Mouse (Mus musculus): ENCODE results near the gene Gm11084.
"Not testable (repeated sequence)": the region's sequence is repeated elsewhere in the genome, so short reads cannot be mapped to it uniquely, and the experiment has no call there.

The Gm11084 gene

DNA sequence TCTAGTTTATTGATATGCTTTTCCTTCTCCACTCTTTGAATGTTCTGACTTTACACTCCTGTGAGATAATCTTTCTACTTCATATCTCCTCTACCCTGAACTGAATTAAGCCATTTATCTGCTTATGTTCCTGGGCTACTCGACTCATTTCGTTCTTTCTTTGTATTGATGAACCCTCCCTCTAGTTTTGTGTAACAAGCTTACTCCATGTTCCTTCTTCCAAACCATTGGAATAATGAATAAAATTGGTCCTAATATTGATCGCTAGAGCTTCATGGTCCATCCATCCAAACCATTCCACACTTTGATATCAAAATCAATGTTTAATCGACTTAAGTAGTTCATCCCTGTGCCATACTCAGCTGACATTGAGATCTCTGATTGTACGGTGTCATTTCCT is at the start of gene Gm11084:
Gene Gm11084 (minus strand): TSS at position 101 of the 400 bp plus-strand sequence.
- no peak for DNase-seq (ENCODE audit: low read depth)

DNA sequence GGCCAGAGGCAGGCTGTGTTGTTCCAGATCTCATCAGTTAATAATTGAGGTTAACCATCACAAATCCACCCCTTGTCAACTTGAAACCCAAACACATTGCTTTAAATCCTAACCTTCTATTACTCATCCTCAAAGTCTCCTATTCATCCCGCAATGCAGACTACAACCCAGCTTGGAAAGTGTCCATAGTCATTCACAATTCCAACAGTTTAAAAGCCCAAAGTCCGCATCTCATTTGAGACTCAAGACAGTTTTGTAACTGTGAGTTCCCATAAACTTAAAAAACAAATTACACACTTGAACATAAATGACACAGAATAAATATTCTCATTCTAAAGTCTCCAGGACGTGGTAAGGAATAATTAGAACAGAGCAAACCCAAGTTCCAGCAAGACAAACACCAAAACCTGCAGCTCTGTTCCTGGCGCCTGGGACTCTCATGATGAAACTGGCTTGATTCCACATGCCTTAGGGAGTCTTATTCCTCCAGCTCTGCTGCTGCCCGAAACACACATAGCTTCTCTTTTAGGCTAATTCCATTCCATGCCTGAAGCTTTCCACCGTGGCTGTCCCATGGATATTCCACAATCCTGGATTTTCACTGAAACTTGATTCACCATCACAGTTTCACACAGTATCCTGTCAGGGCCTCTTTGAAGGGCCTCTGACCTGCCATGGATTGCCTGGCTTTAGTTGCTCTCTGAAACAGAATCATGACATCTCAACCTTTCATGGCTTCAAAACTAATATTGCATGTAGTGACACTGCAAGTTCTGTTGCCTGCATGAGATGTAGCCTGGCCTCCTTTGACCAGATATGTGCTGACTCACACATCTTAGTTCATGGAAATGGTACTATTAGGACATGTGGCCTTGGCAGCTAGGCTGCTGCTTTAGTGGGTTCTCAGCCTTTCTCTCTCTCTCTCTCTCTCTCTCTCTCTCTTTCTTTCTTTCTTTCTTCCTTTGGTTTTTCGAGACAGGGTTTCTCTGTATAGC is 44.8 kb upstream of the Gm11084 start:
- no peak for DNase-seq (ENCODE audit: low read depth)

DNA sequence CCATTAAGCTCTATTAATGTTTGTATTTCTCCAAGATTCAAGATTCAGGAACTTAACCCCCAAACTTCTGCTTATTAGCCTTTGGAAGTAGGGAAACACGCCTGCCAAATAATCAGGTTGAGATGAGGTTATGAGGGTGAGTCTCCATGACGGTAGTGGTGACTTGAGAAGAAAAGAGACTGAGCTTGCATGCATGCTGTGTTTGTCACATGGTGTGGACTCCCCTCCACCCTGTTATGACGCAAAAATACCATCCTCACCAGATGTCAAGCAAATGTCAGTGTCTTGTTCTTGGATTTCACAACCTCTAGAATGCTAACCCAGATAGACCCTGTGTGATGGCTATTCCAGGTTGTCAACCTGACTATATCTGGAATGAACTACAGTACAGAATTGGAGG is 43.3 kb upstream of the Gm11084 start:
- no peak for DNase-seq (ENCODE audit: low read depth)

DNA sequence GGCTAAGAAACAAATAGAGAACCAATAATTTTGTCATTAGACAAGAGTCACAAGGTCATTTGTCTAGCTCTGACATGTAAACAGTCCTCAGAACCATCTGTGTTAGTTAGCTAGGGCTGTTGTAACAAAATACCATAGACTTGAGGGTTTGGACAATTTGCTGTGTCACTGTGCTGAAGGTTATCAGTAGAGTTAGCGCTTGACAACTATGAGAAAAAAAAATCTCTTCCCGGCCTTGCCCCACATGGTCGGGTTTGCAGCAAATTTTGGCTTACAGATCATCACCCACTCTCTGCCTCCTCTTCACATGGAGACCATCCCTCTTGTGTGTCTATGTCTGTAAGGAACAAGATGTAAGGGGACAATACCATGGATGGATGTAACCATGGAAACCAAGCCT is 41.5 kb upstream of the Gm11084 start:
- DNase-seq (ENCODE audit: low read depth): no peak

DNA sequence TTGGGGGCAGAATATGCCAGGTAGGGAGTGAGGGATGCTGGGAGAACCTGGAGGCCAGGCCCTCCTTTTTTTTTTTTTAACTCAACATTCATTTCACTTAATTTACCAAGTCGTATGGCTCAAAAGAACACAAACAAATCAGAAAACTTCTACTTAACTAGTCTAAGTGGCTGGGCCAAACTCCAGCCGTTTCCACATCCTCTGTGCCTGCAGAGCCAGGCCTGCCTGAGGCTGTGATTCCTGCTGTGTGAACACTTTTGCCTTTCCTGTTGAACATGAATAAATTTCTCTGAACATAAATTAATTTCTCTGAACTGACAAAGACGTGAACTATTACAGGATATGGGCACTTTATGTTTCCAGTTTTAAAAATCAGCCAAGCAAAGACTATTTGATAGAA is 40.6 kb upstream of the Gm11084 start:
- no peak for DNase-seq (ENCODE audit: low read depth)

DNA sequence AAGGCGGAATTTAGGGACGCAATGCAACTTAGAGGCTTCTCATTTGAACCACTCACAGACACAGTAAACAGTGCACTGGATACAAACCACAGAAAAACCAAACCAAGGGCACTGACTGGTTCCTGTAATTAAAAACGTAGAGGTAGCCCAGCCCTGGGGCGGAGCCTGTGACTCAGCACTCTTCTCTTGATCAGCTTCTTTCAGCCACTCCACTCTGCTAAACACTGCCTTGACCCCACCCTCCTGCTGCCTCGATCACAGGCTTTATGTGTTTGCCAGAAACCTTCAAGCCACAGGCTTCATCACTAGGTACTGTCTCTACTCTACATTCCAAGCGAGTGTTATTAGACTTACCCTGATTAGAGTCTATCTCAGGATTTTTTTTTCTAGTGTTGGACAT is 37.3 kb upstream of the Gm11084 start:
- no peak for DNase-seq (ENCODE audit: low read depth)

DNA sequence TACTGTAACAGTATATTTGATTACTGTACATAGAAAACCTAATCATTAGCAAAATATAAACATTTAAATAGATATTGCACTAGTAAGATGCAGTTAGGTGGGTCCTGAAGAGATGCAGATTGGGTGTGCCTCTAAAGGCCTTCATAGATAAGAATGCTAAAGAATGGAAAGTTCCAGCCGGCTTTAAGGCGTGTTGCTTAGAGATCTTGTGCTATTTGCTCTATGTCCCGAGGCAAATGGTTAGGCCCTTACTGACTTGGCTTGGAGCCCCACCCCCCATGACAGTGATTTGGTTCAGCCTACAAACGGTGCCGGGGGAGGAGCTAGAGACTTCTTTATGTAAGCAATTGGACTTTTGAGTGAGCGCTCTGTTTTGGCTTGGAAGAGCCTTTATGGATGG is 34.5 kb upstream of the Gm11084 start:
- no peak for DNase-seq (ENCODE audit: low read depth)

DNA sequence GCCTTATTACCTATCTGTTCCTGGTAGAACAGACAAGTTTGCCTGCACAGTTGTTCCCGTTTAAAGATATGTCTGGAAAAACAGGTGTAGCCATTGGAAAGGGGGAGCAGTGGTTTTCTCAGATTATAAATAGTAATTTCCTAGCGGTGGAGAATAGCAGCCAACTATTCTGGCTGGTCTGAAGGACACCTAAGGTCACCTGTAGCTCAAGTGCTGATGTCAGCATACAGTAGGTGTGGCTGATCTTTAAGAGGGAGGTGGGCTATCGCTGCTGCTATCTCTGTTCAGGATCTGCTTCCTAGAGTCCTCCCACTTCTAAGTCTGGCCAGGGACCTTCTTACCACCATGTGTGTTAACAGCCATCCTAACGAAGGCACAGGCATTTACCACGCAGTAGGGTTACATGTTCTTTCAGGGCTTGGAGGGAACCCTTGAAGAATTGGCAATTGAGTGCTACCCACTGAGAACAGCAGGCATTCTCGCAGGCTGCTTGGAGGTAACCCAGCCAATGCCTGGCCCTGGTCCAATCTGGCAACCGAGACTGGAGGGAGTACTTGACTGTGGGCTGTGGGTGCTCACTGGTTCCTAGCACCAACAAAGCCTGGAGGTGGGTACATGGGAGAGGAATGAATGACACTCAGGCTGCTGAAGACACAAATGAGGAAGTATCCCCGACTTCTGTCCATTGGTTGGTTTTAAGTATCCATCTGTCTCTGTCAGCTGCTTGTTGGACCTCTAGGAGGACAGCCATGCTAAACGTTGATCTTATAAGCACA is 33.0 kb upstream of the Gm11084 start:
- DNase-seq (ENCODE audit: low read depth): no peak

DNA sequence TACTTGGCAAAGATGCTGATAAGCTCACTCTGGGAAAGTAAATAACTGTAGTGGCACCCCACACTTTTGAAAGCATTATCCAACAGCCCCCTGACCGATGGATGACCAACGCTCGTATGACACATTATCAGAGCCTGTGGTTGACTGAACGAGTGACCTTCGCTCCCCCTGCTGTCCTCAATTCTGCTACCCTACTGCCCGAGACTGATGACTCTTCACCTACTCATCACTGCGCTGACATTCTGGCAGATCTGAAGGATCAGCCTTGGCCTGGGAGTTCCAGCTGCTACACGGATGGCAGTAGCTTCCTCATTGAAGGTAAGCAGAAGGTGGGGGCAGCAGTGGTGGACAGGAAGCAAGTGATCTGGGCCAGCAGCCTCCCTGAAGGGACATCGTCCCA is 27.5 kb upstream of the Gm11084 start:
- DNase-seq (ENCODE audit: low read depth): not testable (repeated sequence)

DNA sequence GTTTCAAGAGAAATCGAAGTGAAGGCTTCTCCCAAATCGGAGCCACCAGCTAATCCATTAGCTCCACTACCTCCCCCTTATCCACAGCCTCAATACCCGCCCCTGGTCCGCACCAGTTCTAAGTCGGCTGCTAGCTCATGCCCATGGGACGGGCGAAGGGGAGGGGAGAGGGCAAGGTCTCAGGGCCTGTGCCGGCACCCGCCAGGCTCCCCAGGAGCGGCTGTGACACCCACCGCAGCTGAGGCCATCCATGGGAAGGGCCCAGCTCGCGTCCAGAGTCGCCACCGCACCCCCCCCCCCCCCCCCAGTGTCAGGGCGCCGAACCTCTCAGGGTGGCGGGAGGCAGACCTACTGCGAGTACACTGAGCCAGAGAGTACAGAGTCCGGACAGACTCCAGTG is 26.1 kb upstream of the Gm11084 start:
- peak; percentile 49 for DNase-seq (ENCODE audit: low read depth)

DNA sequence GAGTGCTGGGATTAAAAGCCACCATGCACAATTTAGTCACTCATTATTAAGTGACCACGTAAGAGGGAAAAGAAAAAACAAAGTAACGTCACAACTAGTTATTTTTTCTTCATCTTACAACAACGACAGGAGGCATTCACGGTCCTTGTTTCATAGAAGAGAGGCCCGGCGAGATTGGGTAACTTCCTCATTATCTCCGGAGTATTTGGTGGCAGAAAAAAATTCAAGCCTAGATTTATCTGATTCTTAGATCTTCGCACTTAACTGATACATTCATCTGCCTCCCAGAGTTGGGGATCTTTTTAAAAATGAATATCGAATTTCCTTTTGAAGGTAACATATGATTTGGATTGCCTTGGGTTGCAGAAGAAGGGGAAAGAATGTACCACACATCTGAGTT is 21.0 kb upstream of the Gm11084 start:
- no peak for DNase-seq (ENCODE audit: low read depth)

DNA sequence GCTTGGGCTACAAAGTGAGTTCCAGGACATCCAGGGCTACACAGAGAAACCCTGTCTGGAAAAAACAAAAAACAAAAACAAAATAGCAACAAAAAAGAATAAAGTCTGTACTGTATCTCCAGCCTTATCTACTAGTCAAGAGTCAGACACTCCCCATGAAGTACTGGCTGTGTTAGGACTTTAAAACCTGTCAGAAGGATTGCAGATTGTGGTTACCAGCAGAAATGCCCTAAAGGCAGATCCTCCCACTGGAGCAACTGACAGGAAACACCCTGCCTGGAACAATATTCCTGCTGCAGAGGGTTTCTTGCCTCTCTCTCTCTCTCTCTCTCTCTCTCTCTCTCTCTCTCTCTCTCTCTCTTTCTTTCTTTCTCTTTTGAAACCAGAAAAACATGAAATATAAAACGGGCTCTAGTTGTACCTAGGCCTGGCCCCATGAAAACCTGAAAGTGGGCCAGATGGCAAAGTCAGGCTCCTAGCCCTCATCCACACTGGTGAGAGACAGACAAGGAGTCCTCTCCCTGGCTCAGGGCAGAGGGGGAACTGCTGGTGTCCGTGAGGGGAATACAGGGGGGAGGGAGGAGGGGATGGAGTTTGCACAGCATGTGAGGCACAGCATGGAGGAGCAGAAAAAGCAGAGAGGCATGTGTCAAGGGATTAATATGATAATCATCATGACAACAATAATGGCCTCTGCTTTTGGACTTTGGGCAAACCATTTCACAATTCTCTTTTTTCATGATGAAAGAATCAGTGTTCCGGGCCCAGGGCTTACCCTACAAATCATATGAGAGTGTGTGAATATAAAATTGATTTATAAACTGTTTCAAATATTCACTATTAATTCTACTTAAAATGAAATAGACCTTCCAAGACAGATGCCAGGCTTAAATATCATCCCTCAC is 19.3 kb upstream of the Gm11084 start:
- DNase-seq (ENCODE audit: low read depth): no peak

DNA sequence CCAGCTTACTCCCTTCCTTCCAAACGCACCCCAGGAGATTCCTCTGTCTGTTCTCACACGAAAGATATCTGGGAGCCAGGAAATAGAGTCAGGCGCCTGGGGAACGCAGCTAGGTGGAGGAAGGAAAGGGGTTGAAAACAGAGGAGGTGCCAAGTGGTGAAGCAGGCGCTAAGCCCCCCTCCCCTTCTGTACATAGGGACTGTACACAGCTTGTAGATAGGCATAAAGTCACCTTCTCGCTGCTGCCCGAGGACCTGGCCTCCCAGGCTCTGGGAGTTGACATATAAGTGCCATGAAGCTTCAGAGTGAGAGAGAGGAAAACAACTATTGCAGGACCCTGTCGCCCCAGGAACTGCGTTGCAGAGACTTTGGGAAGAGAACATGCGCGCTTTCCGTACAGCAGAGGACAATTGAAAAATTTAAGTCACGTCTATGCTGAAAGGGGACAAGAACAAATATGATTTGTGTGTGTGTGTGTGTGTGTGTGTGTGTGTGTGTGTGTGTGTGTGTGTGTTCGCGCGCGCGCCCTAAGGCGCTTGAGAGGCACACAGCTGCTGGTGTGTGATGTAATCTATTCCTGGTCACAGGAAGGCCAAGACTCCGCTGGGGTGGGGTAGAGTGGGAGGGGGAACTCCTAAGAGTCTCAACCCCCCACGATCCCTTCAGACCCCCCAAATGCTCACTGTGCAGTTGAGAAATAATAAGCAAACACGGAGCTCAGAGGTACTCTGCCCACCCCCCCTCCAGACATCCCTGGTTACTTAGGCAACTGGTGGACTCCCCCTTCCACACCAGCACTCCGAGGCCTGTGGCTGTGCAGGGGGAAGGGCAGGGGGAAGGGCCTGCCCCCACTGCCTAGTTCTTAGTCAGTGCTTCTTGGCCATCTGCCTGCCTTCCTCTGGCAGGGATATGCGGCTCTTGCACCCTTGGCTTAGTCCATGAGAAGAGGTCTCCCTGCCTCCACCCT is 17.5 kb upstream of the Gm11084 start:
- peak; percentile 67 for DNase-seq (ENCODE audit: low read depth)

DNA sequence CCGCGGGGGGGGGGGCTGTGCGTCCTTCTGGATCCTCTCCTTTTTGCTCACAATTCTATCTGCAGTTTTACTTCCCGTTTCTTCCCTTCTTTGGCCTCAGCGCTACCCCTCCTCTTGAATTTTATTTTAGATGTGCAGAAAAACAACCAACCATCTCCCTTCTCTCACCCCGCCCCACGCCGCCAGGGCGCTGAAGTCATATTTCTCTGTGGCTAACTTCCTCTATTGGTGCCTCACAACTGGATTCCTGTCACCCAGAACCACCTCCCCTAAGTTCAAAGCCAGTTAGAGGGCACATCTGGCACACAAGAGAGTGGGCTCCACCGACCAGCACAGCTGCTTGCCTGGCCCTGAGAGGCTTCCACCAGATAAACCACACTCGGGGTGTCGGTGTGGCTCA is 16.5 kb upstream of the Gm11084 start:
- peak; percentile 86 for DNase-seq (ENCODE audit: low read depth)

DNA sequence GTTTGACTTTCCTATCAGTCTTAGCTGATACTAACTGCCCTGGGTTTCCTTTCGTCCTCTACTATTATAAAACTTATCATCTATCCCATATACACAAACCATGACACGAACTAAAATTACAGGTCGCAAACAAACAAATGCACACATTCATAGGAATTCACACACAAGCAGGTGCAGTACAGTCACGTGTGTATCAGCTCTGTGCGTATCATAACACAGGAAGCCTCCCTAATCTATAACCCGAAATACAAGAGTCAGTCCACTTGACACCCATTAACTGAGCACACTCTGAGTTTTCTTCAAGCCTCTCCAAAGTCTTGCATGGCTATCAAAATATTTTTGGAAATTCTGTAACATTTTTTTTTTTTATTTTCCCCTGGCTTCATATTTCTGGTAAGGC is 15.9 kb upstream of the Gm11084 start:
- DNase-seq (ENCODE audit: low read depth): peak; percentile 49

DNA sequence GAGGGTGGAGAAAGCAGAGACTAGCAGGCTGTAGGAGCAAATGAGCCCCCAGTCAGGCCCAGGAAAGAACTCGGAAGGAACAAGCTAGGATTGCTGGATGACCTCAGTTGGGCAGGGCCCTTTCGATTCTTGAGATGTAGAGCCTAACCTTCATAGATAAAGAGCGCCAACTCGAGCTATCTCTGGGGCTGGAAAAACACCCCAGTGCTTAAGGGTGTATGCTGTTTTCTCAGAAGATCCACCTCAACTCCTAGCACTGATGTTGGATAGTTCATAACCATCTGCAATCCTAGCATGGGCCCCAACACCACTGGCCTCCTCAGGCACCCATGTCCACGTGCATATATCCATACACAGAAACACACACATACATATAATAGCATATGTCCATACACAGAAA is 15.5 kb upstream of the Gm11084 start:
- DNase-seq (ENCODE audit: low read depth): no peak

DNA sequence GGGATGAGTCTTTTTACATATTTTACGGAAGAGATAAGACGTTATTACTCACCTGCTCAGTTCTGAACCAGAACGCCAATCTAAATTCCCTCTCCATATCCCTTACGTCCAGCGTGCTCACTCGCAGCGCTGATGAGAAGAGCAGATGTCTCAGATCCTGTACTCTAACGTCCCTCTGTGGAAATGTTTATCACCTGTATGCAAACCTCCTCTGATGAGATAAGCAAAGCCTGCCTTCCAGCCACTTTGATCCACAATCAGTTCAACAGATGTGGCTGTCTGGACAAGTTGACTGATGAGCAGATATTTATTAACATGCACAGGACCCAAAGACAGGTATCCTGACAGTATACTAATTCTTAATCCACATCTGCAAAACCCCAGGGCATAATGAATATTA is 13.7 kb upstream of the Gm11084 start:
- no peak for DNase-seq (ENCODE audit: low read depth)

DNA sequence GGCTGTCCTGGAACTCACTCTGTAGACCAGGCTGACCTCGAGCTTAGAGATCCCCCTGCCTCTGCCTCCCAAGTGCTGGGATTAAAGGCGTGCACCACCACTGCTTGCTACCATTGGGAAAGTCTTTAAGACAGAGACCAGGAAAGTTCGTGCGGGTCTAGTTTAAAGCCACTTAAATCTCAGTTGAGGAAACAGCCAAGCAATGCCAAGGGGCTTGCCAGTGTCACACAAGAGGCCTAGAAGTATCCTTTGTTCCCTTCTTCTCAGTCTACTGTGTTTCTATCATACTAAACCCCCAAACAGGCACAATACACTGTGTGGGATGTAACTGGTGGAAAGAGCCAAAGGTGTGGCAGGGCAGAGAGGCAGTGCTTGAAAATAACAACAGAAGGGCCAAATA is 11.1 kb upstream of the Gm11084 start:
- DNase-seq (ENCODE audit: low read depth): peak; percentile 41

DNA sequence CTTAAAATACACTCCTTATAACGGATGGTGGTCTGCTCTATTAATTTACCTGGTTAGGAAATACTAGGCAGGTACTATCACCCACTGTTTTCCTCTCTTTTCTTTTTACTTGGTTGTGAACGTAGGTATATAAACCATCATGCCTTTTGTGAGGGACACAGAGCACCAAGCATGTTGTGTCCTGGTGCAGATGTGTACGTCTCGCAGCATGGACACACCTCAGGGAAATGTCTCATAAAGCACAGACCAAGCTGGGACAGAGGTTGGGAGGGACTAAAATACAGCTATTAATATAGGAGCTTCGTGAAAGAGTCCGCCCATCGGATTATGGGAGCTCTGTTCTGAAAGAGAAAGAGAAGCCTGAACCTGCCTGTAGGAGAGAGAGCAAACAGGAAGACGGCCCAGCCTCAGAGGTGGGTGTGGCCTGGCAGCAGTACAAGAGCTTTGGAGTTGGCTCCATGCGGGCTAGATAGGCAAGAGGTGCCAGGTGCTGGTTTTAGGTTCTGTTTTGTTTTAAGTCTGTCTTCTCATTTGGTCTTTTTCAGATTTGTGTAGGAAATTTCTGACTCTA is 10.4 kb upstream of the Gm11084 start:
- DNase-seq (ENCODE audit: low read depth): peak; percentile 90

DNA sequence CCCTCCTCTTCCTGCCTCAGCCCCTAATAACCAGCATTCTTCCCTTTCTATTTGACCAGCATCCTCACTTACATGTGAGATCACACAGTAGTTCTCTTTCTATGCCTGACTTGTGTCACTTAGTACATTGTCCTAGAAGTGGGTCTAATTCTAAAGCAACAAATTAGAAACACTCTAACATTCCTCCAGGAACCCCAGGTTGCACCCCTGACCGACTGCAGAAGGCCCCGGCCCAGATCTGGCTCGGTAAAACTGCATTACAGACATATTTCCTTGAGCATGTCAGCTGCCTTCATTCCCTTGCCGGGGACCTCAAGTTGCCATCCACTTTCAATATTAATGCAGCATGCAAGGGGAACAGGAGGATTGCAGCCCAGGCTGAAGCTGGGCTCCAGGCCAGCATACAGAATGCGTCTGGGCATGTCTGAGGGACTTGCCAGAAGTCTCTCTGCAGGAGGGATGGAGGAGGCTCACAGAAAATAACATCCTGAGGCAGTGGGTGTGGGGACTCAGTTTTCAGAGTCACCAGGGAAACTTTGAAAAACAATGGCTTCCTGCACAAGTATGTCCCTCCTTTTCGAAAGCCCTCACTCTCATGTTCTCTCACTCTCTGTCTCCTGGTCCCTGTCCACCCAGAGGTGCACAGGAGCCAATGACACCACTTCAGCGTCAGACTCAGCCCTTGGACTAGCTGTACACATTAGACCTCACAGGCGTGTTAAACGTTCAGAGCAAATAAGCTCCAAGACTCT is 9.0 kb upstream of the Gm11084 start:
- DNase-seq (ENCODE audit: low read depth): peak; percentile 74
